Mouse (Mus musculus) layer of hippocampus, adult 18-20 months (tissue): ENCODE data around the gene Commd1. TPM values are rescaled to one million over a fixed set of nuclear protein-coding genes. Genes with fewer than 3 reads are reported as not detected.
A peak's percentile ranks its signal among the peaks of the same experiment; 100 is the strongest.

Experiments used
- DNase-seq, 2 experiments: peaks; one replicate each; pipeline ENCODE4 v3.0.0; 2022; ENCODE audit warnings: low spot score in 2 of 2
- total RNA-seq, 2 experiments: library from RNA; stranded (reverse); gene quantifications; 2 replicates each; pipeline ENCODE4 v1.2.3; 2021

Gene Commd1
- total RNA-seq, 2 experiments from 2014 or later, result 58.4 to 63.7 TPM

DNA sequence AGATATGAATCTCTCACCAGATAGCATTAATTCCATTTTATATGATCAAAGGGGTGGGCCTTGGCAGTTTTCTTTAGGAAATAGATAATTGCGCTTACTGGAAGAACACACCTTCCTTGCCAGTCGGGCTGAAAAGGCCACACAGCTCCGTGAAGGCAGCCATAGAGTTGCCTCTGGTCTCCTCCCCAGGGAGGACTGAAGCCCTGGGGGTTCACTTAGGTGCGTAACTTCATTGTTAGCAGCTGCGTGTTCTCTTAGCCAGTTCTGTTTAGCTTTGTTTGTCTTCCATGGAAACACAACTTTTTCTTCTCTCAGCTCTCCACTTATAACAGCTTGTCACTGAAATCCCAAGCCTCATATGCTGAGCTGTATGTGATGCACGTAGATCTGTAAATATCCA is 89.7 kb downstream of the Commd1 start:
- DNase-seq, result no peak

DNA sequence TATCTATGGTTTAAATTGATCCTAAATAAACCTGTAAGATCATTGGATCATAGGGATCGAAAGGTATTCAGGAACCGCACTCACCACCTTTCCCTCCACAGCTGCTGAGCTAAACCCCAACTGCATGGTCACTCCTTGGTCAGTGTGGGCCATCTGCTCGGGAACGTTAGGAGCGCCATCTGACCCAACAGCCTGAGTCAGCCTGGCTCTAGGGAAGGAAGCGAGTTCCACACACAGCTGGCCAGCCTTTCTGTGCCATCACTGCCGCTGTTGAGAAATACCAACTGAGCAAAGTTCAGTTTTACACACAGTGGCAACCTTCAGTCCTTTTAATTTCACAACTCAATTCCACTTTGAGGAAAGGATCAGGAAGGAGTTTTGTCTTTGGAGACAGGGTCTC is 90.3 kb downstream of the Commd1 start:
- no peak for DNase-seq

DNA sequence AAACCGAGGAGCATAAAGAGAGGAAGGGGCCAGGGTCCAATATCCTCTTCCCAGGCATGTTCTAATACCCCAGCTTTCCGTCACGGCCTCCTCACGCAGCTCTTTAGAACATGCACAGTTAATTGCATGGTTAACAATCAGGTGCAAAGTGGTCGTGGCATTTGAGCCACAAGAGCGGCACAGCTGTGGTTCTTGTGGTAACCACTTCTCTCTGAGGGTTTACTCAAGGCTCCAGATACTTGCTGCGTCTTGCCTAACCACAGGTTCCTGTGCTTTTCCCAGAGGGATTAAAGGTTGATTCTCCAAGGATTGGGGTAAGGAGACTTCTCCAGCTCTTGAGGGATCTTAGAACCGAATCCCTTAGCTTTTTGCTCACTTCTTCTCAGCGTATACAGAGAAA is 90.9 kb downstream of the Commd1 start:
- DNase-seq, result no peak

DNA sequence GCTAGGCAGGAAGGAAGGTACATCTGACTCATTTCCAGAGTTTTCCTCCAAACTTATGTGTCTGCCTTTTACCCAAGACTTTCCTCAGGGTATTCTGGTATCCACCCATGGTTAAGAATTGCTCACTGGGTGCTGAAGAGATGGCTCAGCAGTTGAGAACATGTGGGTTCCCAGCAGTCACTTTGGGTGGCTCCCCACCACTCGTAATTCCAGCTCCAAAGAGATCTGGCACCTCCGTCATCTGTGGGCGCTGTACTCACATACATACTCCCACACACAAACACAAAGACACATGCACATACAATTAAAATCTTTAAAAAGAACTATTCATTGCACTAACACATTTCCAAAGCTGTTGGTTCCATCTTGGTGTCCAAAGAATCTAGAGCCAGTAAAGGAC is 93.0 kb downstream of the Commd1 start:
- peak; percentile 22 to 53 for DNase-seq

DNA sequence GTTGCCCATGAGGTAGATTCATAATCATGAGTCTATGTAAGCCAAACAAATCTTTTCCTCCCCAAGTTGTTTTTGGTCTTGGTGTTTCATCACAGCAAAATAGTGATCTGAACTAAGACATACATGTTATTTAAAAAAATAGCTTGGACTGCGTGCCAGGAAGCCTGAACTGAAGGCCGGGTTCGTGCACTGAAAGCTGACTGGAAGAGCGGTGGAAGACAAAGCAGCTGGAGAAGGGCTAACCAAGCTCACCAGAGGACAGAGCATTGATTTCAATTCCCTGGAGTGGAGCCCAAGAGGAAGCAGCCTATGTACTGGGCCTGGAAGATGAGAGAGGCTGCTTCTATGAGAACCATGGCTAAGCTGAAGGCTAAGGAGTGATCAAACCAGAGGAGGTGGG is 95.2 kb downstream of the Commd1 start:
- no peak for DNase-seq

DNA sequence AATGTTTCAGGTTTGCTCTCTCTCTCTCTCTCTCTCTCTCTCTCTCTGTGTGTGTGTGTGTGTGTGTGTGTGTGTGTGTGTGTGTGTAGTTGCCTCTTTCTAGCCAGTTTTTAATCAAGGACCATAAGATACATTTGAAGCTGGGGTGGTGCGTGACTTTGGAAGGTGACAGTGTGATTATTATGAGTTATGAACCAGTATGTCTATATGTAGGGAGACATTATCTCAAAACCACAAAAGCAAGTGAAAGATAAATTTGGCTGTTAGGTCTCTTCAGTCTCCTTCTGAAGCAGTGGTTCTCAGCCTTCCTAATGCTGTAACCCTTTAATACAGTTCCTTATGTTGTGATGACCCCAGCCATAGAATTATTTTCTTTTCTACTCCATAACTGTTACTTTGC is 96.8 kb downstream of the Commd1 start:
- DNase-seq, result no peak

DNA sequence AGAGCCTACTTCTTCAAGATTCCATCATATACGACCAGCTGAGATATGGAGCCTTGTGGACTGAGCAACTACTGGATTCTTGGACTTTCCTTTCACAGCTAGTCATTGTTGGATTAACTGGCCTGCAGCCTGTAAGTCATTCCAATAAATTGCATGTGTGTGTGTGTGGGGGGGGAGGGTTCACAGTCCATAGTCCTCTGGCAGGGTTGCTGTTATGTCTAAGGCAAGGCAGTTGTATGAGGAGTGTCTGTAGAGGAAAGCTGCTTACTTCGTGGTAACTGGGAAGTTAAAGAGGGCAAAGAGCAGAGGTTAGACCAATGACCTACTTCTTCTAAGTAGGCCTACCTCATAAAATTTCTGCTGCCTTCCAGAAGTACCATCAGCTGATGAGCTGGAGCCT is 98.5 kb downstream of the Commd1 start:
- no peak for DNase-seq

DNA sequence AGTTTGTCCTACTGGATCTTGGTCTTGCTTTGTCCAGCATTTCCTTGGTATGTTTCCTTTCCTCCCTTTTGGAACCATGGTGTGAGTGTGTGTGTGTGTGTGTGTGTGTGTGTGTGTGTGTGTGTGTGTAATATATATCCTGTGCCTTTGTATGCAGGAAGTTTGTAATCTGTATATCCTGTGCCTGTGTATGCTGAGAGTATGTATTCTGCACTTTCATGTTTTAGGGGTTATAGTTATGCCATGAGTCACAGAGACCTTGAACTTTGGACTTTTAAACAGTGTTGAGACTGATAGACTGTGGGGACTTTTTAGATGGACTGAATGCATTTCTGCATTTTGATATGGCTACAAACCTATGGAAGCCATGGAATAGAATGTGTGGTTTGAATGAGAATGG is 99.3 kb downstream of the Commd1 start:
- DNase-seq, result no peak

DNA sequence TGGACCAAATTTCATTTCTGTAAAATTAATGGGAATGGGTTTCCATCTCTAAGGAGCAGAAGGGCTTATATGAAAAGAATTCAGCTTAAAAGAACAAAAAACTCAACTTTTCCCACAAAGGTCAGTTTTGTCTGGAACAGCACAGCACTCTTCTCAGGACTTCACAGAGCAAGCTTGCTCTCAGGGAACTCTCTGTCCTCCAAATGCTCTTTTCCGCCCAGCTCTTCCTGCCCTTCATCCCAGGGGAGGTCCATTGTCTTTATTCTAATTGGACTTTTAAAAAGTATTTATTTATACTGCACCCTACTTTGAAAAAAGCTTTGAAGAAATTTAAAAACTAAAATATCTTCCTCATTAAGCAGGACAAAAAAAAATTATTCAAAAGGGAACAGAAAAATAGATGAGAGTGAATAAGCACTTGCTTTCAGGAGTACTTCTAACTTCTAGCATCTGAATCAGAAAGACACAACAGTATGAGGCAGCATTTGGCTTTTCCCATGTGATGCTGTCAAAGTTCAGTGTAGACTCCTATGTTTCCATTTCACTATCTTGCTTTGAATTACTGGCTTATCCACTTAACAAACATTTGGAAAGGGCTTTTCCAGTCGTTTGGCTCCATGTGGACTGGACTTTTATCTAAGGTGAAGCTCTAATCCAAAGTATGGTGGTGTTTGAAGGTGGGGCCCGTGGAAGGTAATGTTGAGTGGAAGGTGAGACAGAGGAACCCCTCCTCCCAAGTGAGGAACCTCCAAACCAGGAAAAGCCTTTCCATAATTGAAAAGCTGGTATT is 101.6 kb downstream of the Commd1 start:
- no peak for DNase-seq

DNA sequence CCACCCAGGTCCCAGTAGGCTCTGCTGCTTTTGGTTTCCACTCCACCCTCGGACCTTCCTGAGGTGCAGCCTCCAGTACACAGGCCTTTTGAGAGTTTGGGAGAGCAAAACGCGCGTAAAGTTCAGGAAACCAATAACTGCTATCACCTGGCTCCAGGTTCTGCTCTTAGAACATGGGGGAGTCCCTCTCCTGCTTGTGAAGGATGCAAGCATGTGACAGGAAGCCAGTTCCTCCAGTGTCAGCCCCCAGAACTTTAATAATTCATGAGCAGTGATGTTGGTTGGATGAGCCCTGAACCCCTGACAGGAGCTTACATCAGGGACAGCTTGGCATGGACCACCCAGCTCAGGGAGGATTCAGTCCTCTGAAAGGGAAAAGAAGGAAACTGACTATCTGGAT is 102.5 kb downstream of the Commd1 start:
- no peak for DNase-seq

DNA sequence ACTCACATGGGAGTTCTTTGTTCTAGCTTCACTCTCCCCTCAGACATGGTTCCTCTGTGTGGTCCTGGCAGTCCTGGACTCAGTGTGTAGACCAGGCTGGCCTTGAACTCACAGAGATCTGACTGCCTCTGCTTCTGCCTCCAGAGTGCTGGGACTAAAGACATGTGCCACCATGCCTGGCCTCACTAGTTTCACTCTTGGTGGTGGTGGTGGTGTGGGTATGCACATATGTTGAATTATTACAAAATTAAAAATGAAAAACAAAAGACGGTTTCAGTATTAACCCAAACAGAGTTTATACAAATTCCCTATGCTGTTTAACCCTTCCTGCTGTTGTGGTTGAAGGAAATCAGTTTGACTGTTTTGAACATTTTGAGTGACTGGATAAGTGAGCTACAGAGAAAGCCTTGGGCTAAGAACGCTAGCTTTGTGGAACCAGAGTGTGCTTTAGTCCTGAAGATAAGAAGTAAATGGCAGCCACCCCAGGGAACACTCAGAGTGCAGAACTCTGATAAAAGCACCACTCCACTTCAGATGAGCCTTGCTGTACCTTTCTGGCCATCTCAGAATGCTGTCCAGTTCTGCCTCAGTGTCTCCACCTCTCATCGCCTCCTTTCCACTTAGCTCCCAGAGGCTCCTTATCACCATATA is 105.4 kb downstream of the Commd1 start:
- no peak for DNase-seq

DNA sequence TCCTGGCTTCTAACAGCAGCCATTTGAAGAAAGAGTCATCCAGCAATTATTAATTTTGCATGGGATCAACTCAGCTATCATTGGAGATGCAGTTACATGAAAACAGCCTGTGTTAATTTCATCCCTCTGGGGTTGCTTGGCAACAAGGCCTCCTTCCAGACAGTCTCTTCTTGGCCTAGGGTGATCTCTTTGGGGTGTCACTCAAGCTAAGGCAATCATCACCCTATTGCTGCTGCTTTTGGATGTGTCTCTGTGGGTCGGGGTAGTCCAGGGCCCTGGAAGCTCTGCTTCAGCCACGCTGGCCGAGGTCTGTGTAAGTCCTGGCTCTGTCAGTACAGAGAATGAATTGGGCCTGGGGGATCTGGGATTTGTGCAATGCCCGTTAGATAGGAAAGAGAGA is 106.9 kb downstream of the Commd1 start:
- DNase-seq, result peak in 1 of 2 experiments; percentile 34

DNA sequence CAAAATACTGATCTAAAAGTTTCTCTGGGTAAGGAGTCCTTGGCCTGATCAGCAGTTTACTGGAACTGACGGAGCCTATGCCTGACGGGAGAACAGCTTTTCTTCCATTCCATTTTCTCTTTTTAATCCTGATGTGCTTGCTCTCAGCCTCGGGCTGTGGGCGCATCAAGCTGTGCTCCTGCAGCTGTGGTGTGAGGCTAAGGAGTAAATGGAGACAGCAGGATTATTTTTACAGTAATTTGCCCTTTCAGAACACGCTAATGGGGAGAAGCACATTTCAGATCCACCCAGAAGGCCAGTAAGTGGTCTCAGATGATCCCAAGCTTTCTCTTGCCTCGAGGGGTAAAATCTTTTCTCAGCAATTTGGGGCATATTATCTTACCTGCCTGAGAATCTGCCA is 107.4 kb downstream of the Commd1 start:
- DNase-seq, result no peak

DNA sequence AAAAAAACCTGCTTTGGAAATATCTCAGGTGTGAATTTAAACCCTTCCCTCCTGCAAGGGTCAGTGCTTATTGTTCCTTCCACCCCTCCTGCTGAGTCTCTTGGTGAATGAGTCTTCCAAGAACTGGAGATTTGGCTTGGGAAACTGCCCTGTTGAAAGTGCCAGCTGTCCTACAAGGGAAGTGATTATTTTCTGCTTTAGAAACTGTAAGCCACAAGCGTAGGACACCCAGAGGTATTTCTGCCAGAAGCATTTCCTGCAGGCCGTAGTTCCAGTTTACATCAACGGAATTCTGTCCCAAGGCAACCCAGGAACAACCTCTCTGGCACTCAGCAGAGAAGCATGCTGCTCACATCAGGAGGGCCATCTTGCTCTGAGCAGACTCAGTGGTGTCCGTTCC is 108.8 kb downstream of the Commd1 start:
- no peak for DNase-seq

DNA sequence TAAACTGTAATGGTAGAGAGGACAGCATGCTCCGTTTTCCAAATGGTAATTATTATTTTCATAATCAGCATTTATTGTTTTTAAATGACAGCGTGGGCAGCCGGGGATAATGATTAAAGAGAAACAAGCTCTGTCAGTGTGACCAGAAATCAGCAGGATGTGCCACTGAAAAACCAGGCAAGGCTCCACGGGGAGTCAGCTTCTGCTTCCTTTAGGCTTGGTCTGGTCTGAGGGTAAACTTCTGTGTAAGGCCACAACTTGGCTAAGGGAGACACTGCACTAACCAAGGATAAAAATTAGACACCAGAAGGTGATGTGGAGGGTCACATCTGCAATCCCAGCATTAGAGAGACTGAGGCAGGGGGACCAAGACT is 109.9 kb downstream of the Commd1 start:
- DNase-seq, result no peak

DNA sequence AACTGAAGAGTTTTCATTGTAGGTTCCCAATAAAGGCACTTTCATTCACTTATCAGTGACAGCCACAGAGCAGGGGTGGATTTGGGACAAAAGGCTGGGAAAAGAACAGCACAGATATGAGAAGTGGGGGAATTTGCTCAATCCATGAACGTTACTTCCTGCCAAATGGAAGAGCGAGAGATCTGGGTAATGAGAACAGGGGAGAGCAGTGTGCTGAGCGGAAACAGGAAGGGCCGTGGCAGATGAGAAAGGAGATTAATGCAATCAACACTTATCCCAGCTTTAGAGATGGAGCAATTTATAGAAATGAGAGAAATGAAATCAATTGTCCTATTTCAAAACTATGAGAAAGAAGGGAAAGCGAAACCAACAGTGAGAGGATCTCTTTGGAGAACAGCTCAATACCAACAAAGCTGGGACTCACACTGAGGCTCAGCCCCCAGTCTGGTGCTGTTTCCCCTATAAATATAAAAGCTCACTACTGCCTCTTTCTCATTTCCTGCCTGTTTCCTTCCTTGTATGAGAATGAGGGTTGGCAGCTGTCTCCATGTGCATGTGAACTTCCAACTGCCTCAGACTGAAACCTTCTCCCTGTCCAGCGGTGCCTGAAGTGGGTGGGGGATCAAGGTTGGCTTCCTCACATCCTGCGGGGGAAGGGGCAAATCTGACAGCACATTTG is 110.4 kb downstream of the Commd1 start:
- DNase-seq, result no peak

DNA sequence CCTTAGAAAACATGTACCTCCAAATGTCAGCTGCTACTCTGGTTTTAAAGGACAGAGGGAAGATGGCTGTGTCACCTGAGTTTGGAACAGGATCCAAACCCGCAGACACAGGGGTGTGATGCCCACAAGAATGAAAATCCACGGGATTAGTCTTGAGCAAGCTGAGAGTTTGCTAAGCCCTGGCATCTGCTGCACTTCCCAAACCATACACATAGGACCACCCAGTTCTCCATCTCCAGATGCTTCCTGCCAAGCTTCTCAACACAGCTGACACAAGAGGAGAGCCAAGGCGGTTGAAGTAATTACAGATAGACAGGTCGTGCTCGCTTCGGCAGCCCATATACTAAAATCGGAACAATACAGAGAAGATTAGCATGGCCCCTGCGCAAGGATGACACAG is 113.6 kb downstream of the Commd1 start:
- no peak for DNase-seq

DNA sequence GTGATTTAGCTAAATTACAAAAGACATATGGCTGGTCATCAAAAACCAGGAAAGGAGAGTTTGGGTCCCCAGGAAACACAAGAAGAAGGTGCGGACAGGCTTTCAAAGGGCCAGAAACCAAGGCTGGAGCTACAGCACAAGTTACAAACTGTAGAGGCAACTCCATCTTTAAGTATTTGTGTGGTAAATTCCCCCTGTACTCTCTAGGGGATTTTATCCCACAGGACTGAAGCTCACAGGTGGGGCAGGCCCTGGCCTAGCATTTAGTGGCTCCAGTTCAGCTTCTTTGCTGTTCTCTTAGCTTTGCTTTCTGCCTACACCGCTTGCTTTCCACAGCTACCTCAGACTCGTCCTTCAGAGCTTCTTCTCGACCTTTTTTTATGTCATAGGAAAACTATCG is 114.5 kb downstream of the Commd1 start:
- no peak for DNase-seq

DNA sequence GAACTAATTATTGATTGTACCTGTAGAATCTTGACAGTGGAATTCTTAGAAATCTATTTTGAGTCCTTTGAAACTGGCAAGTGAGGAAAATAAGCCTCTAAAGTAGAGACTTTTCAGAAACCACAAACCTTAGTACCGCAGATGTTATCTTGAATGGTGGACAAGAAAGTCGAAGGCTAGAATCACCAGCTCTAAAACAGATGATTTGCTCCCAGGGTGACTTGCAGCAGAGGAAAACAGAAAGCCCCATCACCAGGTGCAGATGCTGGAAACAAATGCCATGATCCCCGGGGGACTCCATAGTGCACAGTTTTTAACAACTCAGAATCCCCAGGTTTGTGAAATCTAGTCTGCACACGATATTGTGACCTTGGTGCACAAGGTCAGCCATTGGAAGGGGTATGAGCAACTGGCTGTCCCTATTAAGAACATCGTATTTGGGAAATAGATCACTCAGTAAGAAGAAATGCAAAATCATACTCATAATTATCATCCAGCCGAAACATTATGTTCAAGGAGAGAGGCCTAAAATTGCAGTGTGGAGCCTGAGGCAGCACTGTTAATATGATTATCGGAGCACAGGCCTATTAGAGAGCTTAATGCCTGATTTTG is 116.4 kb downstream of the Commd1 start:
- no peak for DNase-seq

DNA sequence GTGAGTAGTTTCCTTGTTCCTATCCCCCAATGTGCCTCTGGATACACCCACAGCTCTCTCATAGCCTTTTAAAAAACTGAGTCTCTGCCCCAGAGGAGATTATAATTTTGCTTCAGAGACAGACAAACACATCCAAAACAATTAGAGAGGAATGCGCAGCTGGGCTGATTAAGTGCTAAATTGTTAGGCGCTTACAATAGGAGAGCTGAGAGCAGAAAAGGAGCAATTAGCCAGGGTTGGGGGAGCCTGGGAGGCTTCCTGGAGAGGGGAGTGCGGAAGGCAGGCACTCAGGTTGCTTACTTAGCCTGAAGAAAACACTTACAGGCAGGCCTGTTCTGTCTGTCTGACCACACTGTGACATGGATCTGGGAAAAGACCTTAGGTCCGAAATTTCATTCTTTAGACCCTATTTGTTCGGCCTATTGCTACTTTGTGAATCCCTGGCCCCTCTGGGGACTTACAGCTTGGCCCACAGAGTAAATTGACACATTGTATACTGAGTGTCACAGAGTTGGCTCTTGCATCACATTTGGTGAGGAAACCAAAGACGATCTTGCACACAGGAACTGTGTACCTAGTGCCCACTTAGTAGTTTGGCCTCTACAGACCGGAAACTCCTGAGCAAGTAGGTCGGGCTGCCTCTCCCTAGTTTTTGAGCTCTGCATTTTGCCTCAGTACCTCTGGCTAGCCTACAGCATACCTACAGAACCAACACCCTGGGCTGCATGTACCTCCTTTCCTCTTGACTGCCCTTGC is 117.7 kb downstream of the Commd1 start:
- DNase-seq, result no peak

DNA sequence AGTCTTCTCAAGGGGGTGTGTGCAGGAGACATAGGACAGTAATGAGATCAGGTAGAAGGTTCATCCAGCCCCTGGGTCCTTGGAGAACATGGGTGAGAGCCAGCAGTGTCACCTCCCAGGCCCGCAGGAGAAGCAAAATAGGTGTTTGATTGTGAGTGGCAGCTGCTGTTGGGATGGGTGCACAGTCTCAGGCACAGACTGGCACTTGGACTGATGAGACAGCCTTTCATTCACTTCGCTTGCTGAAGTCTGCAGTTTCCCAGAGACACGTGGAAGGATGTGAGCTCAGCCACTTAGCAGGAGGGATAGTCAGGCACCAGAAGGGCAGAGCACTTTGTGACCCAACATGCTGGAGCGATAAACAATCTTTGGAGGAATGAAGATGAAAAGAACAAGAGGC is 118.6 kb downstream of the Commd1 start:
- no peak for DNase-seq
